Mouse (Mus musculus) cortical plate, adult 2 months (tissue): ENCODE measurements around the gene 1110032F04Rik. TPM values are rescaled to one million over a fixed set of nuclear protein-coding genes. Genes with fewer than 3 reads are reported as not detected.
A peak's percentile ranks its signal among the peaks of the same experiment; 100 is the strongest.

ENCODE experiments used
- H3K27ac ChIP-seq: fragments of 200-500 bp; 2 replicates; pipeline ENCODE4 v1.5.1; 2012; ENCODE audit warnings: low read length, control low read depth, inconsistent platforms; ENCODE audit not compliant: insufficient read depth
- H3K4me1 ChIP-seq: fragments of 200-500 bp; 2 replicates; pipeline ENCODE4 v1.6.1; 2011; ENCODE audit warnings: low read length; ENCODE audit not compliant: control insufficient read depth, insufficient read depth
- H3K4me3 ChIP-seq: fragments of 200-500 bp; 2 replicates; pipeline ENCODE4 v1.5.1; 2011; ENCODE audit warnings: mild to moderate bottlenecking, low read length, control low read depth; ENCODE audit not compliant: insufficient read depth
- CTCF ChIP-seq: fragments of 200-500 bp; IDR thresholded peaks from 2 replicates; pipeline ENCODE4 v1.5.1; 2011; ENCODE audit warnings: mild to moderate bottlenecking, control low read depth, low read length; ENCODE audit not compliant: insufficient read depth; ENCODE audit errors: extremely low read depth
- POLR2A ChIP-seq: fragments of 200-500 bp; IDR thresholded peaks from 2 replicates; pipeline ENCODE4 v1.6.1; 2011; ENCODE audit warnings: mild to moderate bottlenecking, low read length, control low read depth; ENCODE audit not compliant: insufficient read depth; ENCODE audit errors: extremely low read depth
- polyA plus RNA-seq: library from polyadenylated mRNA; depleted of rRNA; stranded (reverse); fragments of >200 nt; gene quantifications from 2 replicates; pipeline ENCODE4 v1.2.3, GENCODE M21; 2012; rRNA removed

The 1110032F04Rik gene
- polyA plus RNA-seq, 1 experiment = 15.6 TPM

DNA sequence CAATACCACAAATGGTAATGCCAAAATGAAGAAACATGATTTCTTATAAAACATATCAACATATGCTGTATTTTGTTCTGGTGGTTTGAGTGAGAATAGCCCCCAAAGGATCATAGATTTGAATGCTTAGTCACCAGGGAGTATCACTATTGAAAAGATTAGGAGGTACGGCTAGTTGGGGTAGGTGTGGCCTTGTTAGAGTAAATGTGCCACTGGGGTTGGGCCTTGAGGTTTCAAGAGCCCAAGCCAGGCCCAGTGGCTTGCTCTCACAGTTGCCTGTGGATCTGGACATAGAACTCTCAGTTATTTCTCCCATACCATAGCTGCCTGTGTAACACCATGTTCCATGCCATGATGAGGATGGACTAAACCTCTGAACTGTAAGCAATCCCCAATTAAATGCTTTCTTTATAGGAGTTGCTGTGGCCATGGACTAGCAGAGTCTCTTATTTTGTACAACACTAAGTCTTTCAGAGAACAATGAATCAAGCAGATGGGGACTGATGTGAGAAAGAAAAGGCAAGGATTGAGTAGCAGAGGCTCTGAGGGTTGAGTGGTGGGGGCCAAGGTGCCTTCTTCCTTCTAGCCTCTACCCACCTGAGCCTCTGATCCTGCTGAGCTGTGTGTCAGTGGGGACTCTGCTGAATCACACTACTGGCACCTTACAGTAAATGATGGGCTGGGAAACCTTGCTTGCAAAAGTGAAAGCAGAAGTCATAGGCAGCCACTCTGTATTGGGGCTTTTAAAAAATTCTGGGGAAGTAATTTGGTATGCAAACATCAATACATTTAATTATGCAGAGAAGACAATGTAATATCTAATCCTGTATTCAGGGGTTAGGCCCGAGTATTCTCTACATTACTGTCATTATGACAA, 35.8 kb downstream of the 1110032F04Rik start:
- Histone ChIP-seq H3K27ac (peak overlapping the region; percentile 64), H3K4me1 (peaks cover 1% of the 10 kb centered on the region; the same call in 1 of the 2 replicates)
- TF ChIP-seq CTCF = no peak
- TF ChIP-seq POLR2A = no peak

DNA sequence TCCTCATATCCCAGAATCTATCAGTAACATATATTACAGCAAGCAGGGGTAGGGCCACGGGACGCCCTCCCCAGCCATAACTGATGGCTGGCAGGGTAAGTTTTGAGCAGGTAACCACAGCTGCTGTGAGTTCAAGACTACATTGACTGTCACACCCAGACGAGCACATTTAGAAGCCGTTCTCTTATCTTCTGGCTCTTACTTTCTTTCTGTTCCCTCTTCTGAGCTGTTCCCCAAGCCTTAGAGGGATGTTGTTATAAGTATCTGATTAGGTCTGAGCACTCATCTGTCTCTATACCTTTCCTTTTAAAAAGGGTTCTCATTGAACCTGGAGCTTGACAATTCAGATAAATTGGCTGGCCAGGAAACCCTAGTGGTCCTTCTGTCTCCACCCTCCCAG, 38.1 kb downstream of the 1110032F04Rik start:
- Histone ChIP-seq H3K4me3 (no peak overlapping the region), H3K4me1 (peaks cover 1% of the 10 kb centered on the region; the same call in 1 of the 2 replicates)
- no peak for TF ChIP-seq POLR2A
- TF ChIP-seq CTCF = no peak

More for the DNA sequence above, 35.8 kb downstream of the 1110032F04Rik start:
- no peak overlapping the region for H3K4me3 ChIP-seq

More for the DNA sequence above, 38.1 kb downstream of the 1110032F04Rik start:
- no peak overlapping the region for H3K27ac ChIP-seq

Other genes with a start within 250 kb of the 1110032F04Rik start
- gene Il12a, start 178.9 kb upstream of the 1110032F04Rik start, polyA plus RNA-seq = 6.7 and 7.0 TPM in 2 replicates
- 17.0 and 21.4 TPM in 2 replicates for gene Ift80, start 135.0 kb downstream of the 1110032F04Rik start, polyA plus RNA-seq
- 4.3 and 4.5 TPM in 2 replicates for gene Smc4, start 135.2 kb downstream of the 1110032F04Rik start, polyA plus RNA-seq
- gene Trim59, start 175.2 kb downstream of the 1110032F04Rik start, polyA plus RNA-seq = 10.5 and 13.4 TPM in 2 replicates